Mouse (Mus musculus): ENCODE results near the gene P2ry13.

P2ry13 gene

DNA sequence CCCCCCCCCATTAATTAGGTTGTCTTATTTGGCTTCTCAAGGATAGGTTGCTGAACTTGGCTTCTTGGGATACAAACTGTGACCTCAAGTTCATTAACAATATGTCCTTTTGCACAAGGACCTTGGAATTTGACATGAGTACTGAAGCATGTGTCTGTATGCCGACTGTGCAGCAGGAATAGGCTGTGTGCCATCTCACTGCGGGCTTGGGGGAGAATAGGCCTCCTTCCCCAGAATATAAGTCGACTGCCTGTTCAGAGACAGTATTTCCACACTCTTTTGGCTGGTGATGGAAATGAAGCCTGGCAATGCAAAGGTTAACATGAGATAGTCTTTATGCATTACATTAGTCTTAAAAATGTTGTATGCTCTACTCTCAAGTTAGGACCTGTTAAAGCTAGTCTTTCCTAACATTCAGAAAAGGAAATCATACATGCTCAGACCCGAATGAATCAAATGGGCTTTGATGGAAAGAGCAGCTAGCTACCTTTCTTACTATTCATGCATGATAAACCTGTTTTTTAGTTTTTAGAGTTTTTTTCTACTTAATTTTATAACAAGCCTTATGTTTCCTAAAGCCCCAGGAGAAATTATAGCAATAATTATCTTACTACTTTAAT lies 13.2 kb downstream of the P2ry13 start:
- no peak for DNase-seq (ENCODE audit: low read depth, low spot score)

DNA sequence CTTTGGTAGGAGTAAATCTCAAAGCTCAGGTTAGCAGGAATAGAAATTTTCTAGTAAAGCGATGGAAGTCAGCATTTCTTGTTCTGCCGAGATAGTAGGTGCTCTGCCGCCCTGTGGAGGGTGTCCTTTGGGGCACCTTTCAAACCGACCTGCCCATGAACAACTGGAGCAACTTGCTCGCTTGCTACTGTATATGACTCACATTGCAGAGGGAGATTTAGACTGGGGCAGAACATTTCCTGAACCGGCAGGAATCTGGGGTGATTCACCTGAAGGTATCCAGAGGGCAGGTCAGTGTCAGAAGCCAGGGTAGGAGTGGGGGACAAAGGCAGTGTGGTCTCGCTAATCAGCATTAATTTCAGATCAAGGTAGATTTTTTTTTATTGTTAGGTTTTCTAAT lies 15.7 kb downstream of the P2ry13 start, which contains the start of gene Gpr87:
Gpr87 (minus strand) TSS at position 167 of the 400 bp plus-strand sequence.
- no peak for DNase-seq (ENCODE audit: low read depth, low spot score)

DNA sequence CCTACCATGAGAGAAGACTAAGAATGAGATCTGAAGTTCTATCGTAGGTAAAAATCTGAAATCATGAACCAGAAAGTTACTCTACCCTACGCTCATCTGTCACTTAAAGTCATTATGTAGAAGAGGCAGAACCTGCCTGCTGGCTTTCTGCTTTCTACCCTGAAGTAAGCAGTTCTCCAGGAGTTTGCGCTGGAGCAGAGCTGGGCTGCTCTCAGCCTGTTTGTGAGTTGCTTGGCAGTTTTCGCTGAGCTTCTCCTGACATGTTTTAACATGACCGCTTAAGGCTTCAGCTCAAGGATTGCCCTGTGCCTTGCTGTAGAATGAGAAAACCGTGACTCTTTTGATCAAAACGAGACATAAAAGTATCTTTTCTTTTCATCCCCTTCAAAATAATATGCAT lies 16.6 kb downstream of the P2ry13 start:
- DNase-seq (ENCODE audit: low read depth, low spot score), result no peak

DNA sequence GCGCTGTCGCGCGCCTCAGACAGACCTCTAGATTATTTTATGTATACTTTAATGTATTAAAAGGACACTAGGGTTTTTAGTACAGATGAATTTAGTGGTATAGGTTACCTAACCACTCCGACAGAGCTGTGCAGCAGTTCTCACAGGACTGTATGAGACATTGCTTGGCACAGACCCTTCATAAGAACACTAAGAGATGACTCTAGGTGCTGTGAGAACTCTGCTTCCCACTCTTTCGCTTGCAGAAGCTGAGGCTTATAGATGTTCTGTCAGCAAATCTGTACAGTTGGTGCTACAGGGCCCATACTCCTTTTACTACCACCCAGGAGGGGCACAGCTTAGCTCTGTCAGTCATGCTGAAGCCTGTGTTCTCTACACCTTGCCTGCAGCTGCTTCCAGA lies 19.0 kb downstream of the P2ry13 start:
- no peak for DNase-seq (ENCODE audit: low read depth, low spot score)

DNA sequence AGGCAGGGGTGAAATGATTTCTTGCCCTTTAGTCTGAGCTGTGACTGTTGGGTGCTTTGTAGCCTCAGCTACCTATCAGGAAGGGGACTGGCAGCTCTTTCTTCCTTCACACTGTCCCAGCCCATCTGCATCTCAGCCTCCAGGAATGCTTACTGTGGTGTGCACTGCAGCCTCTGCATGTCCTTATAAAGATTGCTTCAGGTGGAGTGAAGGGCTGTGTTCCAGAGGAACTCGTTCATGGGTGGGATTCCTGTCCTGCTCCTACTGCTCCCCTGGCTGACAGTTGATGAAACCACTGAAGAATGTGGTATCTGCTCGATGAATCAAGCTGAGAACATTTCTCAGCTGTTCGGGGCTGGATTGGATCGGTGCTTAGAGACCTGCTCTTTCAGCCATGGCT lies 23.3 kb downstream of the P2ry13 start:
- DNase-seq (ENCODE audit: low read depth, low spot score), result no peak

DNA sequence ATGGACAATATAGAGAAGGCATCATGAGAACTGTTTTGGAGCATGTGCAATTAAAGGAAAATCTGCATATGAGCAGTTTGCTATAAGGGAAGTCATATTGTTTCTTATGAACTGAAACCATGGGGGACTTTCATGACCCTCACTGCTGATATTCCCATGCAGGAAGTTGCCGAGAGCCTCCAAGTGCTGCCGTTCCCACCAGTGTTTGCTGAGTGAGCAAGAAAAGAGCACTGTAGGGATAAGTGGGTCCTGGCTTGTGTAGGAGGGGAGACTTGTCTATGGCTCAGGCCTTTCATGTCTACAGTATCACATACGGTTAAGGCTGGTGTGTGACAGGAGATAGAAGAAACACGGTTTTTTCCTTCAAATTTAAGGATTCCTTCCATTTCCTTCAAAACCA lies 25.0 kb downstream of the P2ry13 start:
- DNase-seq (ENCODE audit: low read depth, low spot score), result no peak

DNA sequence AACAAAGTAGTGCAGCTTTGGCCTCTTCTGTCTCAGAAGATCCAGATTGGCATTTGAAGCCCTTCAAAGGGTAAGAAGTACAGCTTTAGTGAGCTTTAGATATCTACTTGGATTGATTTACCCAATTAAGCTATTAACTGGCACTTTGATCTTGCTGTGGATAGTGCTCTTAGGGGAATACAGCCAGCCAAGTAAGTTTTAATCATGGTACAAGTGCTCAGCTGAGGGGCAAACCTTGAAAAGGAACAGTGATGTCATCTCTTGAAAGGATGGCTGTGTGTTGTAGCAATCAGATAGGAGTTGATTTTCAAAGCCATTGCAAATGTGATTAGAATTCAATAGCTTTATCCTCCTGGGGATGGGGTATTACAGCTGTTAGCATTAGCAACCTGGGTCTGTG lies 28.6 kb downstream of the P2ry13 start:
- DNase-seq (ENCODE audit: low read depth, low spot score), result no peak

DNA sequence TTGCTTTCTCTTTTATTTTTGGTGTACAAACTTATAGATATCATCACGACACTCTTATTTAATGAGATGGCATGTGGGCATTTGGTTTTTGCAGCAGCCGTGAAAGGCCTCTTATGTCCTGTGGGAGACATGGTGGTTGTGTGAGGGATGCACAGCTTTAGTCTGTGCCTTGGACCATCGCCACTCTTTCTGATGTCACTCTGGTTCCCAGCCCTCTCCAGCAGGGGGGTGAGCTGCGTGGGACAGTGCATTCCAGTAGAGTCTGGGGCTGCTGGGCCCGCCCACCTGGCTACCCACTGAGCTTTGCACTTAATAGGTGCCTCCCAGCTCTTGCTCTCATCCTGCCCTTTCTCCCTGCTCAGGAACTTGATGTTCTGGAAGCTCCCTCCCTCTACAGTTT lies 29.5 kb downstream of the P2ry13 start:
- DNase-seq (ENCODE audit: low read depth, low spot score), result no peak

DNA sequence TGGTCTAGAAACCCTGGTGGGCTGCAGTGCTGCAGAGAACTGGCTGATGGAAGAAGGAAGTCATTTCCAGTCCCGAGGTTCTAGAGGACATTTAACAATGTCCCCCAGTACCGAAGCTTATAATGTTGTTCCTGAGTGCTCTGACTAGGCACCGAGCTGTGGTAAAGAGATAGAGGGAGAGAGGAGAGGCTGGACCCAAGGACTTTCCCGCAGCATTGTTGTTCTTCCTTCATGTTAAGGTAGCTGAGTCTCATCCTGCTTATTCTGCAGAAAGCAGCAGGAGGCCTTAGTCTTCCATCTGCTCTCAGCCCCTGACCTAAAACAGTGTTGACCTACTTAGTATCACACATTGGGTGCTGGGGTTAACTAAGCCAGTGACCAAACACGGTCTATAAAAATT lies 33.8 kb downstream of the P2ry13 start:
- no peak for DNase-seq (ENCODE audit: low read depth, low spot score)

DNA sequence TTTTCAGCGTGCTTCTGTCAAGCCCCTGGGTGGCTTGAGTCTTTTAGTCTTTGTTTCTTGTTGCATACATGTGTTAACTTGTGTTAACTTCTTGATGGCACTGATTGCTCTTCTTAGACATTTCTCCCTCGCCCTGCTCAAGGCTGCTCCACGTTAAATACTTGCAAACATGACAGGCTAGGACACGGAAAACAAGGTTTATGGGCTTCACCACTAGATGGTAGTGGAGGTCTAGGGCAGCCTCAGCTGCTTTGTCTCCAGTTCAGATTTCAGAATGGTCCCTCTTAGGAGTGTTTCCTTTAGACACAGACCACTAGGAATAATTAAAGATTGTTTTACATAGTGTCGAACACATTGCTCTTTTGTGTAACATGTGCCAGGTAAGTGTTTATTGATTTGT lies 35.4 kb downstream of the P2ry13 start:
- DNase-seq (ENCODE audit: low read depth, low spot score), result peak; percentile 56

DNA sequence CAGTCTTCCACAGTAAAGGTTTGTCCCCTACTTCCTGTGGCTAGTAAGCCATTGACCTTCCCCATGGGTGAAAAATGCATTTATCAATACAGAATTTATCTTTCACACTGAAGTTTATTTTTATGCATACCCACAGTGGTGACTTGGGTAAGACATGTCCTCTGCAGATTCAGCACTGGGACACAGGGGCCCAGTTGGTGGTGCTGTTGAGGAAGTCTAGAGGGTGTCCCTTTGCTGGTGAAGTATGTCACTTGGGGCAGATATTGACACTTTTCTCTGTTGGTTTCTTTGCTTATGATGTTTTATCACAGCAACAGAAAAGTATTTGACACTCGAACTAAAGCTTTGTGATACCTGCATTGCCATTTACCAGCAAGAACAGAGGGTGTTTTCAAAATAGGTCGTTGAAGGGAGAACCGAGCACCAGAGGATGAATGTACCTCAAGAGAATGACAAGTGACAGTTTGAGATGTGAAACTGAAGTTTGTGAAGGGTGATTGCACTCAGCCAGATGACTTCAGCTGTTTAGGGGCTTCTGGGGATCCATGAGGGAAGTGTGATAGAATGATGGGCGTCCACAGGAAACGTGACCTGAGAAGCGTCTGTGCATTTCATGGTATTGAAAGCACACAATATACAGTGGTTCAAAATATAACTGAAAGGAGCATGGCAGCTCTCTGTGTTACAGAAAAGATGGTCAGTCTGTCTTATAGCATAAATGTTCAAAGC lies 36.1 kb downstream of the P2ry13 start:
- no peak for DNase-seq (ENCODE audit: low read depth, low spot score)

DNA sequence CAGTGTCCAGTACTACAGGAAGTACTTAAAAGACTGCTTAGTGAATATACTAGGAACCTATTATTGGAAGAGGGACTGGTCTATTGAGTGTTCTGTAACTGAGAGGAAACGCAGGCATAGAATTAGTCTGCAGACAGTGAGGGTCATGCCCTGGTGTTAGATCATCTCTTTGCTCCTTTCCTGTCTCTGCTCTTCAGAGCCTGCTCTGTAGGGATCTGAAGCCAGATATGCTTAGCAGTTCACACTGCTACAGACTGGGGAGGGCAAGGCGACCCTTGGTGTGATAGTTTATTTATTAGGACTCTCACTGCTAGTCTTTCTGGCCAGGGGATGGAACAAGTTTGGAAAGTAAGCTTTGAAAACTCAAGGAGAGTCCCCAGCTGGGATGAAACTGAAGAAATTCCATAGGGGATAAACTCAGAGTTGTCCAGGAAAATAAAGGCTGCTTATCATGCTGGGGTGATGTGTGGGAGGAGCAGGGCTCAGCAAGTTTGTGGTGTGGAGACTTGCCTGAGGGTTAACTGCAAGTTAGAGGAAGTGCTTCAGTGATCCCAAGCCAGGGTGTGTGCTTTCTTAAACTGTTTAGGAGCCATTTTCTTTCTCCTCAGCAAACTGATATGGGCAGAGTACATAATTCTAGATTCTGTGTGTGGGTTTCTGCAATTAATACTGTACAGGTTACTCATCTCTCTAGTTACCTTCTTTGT lies 40.6 kb downstream of the P2ry13 start:
- no peak for DNase-seq (ENCODE audit: low read depth, low spot score)

DNA sequence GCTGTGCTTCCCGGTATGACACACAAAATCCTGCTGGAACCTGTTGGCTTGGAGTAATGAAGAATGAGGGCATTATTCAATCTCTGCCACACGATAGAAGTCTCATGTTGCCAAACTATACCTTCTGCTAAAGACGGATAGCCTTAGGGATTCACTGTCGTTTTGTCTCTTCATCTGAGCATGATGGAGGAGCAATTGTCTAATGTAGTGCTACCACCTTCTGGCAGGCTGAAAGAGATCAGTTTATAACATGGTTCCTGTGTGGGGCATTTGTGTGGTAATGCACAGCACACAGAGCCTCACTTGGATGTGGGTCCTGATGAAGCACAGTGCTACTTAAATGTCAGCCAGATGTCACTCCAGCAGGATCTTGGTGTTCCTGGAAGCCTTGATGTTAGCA lies 41.5 kb downstream of the P2ry13 start:
- DNase-seq (ENCODE audit: low read depth, low spot score), result no peak

DNA sequence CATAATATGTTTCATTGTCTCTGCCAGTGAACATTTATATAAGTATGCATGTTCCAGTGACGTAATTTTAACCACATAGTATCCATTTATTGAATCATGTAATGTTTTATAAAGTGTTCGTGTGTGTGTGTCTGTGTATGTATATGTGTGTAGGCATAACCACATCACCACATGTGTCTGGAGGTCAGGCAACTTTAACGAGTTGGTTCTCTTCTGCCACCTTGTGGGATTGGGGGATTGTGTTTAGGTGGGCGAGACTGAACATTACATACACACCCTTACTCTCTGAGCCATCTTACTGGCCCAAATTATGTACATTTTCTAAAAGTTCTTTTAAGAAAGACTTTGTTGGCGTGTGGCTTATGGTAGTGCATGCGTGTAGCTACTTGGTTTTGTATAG lies 42.2 kb downstream of the P2ry13 start:
- no peak for DNase-seq (ENCODE audit: low read depth, low spot score)

DNA sequence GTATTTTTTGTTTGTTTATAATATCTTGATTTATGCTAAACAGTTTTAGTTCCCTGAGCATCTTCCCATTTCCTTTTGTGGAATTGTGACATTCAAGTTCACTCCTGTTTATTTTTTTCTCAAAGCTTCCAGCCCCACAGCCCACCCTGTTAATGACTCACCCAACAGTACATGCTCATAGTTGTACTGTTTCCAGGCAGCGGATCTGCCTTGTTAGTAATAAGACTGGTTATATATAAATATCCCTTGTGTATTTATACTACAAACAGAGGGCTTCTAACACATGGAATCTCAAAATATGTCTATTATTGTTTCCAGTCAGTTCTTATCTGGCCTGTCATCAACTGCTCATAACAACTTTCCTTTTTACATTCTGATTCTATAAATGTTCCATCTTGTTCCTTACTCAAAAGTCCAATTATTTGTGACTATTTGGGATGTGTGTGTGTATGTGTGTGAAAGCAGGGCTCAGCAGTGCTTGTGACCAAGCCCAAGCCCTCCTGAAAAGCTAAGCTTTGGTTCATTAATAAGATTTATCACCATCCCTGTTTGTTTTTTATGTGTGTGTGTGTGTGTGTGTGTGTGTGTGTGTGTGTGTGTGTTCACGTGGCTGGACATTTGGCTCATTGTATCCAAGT lies 43.1 kb downstream of the P2ry13 start:
- DNase-seq (ENCODE audit: low read depth, low spot score), result no peak

DNA sequence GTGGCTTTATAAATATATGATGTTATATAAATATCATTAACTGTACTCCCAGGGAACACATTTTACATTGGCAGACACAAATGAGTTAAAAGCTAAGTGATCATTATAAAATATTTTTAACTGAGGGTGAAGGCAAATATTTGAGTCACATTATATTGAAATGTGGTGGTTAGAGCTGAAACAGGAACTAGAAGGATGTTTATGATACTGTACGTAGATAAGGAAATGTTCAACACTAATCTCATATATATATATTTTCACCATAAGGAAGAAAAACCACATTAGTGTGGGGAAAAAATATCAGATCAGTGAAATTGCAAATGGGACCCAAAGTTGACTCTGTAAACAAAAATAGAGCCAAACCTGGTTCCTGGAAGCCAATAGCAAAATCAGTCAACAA lies 50.2 kb downstream of the P2ry13 start:
- no peak for DNase-seq (ENCODE audit: low read depth, low spot score)
